Mouse (Mus musculus): ENCODE results near the gene Hipk1.

The Hipk1 gene

GRCm38 (mm10) chr3:103746711-103747110, 44.7 kb downstream of the Hipk1 start:
- ATAC-seq (ENCODE audit: low TSS enrichment): no peak

GRCm38 (mm10) chr3:103745001-103745770, 46.2 kb downstream of the Hipk1 start:
- 0 out of 2 replicates have a peak, but pooled peaks have one; percentile 38 for ATAC-seq (ENCODE audit: low TSS enrichment)

DNA sequence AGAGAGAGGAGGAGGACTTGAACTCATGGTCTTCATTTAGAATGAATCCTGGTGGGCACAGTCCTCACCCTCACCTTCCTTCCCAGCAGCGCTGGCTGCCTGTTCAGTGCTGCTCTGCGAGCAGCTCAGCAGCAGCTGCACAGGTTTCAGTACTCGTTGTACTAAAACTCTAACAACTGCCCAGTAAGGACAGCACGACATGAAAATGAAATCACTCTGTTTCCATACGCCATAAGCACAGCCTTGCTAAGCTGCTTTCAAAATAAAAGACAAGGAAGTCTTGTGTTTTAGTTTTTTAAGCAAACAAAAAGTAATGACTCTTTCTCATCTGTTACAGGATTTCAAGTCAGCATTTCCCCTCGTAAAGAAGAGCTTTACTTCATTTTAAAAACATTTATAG, 48.2 kb downstream of the Hipk1 start:
- no peak for ATAC-seq (ENCODE audit: low TSS enrichment)

- ATAC-seq (ENCODE audit: low TSS enrichment): no peak
These were observed 51.0 kb downstream of the Hipk1 start for GRCm38 (mm10) chr3:103740342-103740741.

- ATAC-seq (ENCODE audit: low TSS enrichment): no peak
These were observed 52.0 kb downstream of the Hipk1 start, which contains the start of gene Gm10964 for GRCm38 (mm10) chr3:103739329-103739728. Gene Gm10964 (plus strand): TSS chr3:103739366.

- ATAC-seq (ENCODE audit: low TSS enrichment): peak; percentile 72
These were observed 53.4 kb downstream of the Hipk1 start, which contains the start of gene Olfml3 for GRCm38 (mm10) chr3:103737778-103738571. Gene Olfml3 (minus strand): TSS chr3:103738001.

DNA sequence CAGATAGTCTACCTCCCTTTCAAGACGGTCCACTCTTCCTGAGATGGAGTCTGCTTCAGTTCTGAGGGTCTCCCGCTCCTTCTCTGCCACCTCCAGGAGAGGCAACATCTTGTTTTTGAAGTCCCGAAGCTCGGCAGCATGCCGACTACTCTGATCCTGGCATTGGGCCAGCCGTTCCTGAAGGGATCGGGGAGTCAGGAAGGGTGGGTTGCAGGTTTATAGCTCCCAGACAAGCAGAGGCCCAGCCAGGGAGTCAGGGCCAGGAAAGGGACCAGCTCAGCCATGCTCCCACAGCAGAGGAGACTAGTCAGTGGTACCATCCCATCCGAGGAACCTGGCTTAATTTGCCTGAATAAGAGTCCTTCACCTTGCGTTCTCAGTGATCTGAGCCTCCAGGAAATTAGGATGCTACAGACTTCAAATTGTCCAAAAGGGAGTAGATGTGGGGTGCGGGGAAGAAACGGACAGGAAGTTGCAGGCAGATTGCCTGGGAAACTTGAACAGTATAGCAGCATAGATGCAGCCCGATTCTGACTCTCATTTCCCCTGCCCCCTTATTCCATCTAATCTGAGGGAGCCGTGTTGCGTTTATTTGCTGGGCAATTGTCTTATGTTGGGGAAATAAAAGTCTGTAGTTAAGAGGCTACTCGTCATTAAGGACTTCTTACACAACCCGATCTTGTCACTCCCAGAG, 54.2 kb downstream of the Hipk1 start:
- no peak for ATAC-seq (ENCODE audit: low TSS enrichment)

DNA sequence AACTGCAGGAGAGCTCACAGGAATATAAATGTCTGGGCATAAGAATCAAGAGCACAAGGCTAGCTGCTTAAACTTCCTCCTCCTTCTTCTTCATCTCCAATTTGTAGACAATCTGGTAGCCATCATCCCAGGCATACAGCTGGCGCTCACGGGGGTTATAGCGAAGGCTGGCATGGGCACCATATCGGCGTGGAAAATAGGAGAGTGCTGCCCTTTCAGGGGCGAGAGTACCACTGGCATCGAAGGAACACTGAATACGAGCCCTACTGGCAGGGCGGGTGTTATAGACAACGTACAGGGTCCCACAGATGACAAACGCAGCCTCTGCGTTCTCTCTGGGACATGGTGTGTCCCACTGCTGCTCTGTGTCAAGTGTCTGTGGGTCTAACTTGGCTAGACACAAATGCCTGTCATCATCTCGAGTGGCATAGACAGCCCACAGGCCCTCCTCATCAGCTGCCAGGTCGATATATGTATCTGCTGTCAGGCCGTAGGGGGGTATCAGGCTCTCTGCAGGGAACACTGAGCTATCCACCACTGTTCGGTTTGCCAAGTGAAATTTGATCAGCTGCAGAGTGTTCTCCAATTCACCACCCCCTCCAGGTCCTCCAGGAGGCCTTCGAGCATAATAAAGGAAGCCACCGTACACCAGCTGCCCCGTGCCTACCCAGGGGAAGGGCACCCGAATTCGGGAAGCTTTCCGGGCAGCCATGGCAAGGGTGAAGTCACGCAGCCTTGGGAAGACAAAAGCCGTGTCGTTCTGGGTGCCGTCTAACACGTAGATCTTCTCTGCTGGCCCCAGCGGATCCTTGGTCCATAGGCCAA, 55.4 kb downstream of the Hipk1 start:
- no peak for ATAC-seq (ENCODE audit: low TSS enrichment)

DNA sequence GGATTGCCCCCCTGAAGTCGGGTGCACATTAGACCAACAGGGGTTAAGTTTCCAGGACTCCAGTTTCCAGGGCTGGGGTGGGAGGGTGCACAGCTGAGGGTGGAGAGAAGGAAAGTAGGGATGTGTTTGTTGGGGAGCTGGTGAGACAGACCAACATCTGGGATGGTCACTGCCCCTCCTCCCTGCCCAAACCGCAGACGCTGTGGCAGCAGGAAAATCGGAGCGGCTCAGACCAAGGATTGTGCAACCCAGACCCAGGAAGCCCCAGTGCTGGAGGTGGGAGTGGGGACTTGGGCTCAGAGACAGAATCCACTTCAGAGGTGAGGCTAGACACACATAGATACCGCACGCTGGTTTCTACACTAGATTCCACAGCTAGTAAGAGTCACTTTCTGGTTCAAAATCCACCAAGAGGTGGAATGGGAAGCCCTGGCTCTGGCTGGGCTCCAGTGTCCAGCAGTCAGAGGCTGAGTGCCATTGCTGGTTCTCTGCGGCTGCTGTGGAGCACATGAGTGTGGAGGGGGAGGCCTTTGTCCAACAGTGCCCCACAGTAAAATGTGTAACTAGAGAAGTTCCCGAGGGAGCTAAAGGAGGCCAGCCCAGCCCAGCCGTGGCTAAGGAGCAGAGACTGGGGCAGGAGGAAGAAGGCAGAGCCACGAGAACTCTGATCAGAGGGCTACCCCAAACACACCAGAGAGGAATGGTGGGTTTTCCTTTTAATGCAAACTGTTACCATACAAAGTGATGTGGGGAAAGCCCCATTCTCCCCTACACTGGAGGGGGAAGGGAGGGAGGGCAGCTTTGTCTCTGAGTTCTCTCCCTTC, 56.5 kb downstream of the Hipk1 start:
- no peak for ATAC-seq (ENCODE audit: low TSS enrichment)

DNA sequence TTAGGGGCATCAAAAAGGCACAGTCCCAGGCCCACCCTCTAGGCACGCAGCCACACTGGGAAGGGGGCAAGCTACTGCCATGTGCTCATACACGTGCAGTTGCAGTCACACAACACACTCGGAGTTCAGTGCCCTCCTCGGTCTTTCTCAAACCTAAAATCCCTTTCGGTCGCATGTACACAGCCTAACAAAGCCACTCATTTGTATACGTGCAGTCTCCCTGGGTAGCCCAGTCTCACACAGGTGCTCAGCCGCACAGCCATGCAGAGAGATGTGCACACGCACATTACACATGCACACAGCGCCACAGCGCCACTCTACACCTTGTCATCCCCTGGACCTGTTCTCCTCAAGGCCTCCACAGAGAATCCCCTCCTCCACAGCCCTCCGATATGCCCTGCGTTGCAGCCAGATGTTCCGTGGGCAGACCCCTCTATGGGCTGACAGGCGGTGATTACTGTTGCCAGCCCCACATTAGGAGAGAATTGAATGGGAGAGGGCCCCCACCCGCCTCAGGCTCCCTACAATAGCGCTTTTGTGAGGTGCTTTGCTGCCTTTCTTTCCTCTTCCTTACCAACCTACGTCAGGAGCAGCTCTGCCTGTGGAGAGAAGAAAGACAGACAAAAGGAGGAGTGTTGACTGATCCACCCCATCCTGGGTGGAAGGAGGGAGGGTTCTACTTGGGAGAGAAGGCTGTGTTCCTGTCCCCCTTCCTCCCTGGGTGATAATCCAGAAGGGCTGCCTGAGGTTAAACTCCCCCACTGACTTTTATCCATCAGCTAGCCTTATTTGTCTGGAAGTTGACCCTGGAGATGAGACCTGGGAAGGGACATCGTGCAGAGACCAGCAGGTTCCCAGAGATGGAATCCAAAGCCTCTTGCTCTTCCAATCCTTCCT, 57.3 kb downstream of the Hipk1 start:
- ATAC-seq (ENCODE audit: low TSS enrichment): peak; percentile 69

GRCm38 (mm10) chr3:103733176-103733575, 58.2 kb downstream of the Hipk1 start:
- ATAC-seq (ENCODE audit: low TSS enrichment): no peak

GRCm38 (mm10) chr3:103732116-103732515, 59.2 kb downstream of the Hipk1 start:
- no peak for ATAC-seq (ENCODE audit: low TSS enrichment)

DNA sequence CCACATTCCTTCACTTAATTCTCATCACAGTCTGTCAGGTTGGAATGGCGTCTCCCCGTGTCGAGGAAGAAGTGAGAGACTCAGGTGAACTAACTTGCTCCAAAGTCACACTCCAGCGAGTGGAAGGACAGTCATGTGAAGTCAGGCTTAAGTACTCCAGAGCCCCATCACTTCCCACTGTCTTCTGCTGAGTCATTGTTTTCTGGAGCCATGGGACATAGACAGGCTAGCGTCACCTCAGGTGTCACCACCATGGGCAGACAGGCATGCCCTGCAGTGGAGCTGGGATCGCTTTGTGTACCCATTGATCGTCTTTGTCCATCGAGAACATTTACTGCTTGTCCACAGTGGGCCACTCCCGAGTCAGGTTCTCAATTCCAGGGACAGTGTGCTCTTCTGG, 61.5 kb downstream of the Hipk1 start:
- no peak for ATAC-seq (ENCODE audit: low TSS enrichment)

GRCm38 (mm10) chr3:103727813-103728326, 63.5 kb downstream of the Hipk1 start:
- no peak for ATAC-seq (ENCODE audit: low TSS enrichment)

- ATAC-seq (ENCODE audit: low TSS enrichment): no peak
These were observed 64.7 kb downstream of the Hipk1 start for GRCm38 (mm10) chr3:103726642-103727041.

GRCm38 (mm10) chr3:103724137-103724536, 67.2 kb downstream of the Hipk1 start:
- no peak for ATAC-seq (ENCODE audit: low TSS enrichment)

GRCm38 (mm10) chr3:103718728-103719127, 72.6 kb downstream of the Hipk1 start:
- no peak for ATAC-seq (ENCODE audit: low TSS enrichment)

DNA sequence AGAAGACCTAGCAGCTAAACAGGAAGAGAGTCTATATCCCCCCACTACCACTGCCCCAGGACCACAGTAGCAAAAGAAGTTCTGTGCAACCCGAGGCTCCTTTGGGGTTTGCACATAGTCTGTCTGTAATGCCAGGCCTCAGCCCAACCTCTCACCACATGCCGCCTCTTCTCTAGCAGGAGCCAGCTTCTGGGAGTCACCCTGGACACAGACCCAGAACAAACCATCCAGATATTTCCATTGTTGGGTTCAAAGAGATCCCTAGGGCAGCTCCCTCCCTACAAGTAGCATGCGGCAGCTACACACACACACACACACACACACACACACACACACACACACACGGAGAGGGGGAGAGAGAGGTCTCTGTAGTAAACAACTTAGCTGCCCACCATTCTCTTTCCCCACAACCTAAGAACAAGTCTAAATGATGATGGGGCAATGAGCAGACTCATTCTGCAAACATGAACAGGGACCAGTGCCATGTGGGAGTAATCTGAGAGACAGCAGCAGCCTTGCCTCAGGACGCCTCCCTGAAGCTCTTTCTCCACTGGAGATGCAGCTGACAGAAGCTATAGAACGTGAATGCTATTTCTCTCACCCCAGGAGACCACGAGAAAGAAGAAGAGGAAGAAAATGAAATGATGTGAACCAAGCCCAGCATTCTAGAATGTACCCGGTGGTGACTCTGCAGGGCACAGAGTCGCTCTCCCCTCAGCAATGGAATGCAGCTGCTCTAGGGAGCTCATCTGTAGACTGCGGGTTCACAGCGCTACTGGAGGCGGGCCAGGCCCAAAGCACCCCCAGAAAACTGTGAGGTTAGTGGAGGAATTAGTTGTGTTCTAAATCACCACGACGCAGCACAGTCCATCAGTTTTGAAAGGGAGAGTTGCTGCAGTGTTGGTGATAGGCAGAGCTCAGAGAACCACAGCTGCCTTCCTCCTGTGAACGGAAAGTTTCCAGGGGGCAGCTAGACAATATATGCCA, 74.3 kb downstream of the Hipk1 start:
- peak; percentile 88 for ATAC-seq (ENCODE audit: low TSS enrichment)

All from frontal cortex, adult (tissue).